Mouse (Mus musculus): ENCODE results near the gene Dok3. TPM values are rescaled to one million over a fixed set of nuclear protein-coding genes. Genes with fewer than 3 reads are reported as not detected.

The Dok3 gene
- polyA plus RNA-seq, 1 experiment from 2014 or later = 2.7 TPM

DNA sequence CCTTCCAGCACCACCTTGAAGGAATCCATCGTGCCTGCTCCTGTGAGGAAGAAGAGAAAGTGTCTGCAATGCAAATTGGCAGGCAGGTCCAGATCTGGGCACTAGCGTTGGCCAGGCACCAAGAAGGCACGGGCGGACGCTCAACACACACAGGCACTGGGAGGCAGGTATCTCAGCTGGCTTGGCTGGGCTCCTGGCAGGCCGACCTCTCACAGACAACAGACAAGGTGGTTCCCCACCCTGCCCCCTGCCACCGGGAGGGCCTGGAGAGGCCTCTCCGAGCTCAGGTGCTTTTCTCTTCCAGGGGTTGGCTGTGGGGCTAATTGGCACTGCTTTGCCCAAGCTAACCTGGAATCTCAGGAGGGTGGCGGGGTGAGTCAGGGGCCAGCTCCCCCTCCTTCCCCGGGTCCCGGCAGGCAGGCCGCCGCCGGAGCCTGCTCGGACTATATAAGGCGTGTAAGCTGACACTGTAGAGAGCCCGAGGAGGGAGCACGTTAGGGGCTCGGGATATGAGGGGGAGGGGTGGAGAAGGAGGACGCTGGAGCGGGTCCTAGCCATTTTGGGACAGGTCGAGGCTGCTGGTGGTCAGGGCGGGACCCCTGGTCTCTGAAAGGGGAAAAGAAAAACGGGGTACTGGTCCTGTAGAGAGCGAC is 16.6 kb downstream of the Dok3 start:
- peaks cover 38% of the 10 kb centered on the region for H3K4me1 ChIP-seq
- no peaks in the 10 kb centered on the region for H3K9me3 ChIP-seq (replicated peaks)
- H3K27ac ChIP-seq = peak overlapping the region; percentile 98
- peaks cover 48% of the 10 kb centered on the region for H3K36me3 ChIP-seq
- peak overlapping the region; percentile 92 for H3K4me3 ChIP-seq
- DNase-seq (ENCODE audit: low spot score) = peak; percentile 87
- H3K27me3 ChIP-seq (ENCODE audit: low read depth, poor library complexity, severe bottlenecking) = peaks cover 7% of the 10 kb centered on the region; the same call in 1 of the 2 replicates
- 2% methylated on average over 25 of the region's 25 CpGs for WGBS

DNA sequence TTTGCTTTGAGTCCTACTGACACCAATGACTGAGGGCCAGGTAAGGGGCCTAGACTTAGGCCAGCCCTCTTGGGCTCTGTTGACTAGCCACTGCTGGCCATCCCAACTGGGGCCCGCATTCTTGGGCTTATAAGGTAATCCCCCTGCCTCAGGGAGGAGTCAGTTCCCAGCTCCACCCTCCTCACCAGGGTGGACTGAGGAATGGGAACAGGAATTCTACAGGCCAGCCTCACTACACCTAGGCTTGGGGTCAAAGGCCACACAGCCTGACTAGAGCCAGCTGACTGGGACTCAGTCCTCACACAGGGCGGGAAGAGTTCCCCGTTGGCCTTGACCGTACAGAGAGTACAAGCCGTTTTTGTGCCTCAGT is 17.6 kb downstream of the Dok3 start:
- Histone ChIP-seq H3K27ac (peak overlapping the region; percentile 98), H3K4me1 (peaks cover 38% of the 10 kb centered on the region), H3K36me3 (peaks cover 58% of the 10 kb centered on the region), H3K9me3 (replicated peaks) (no peaks in the 10 kb centered on the region), H3K27me3 (ENCODE audit: low read depth, poor library complexity, severe bottlenecking) (peaks cover 7% of the 10 kb centered on the region; the same call in 1 of the 2 replicates), H3K4me3 (peak overlapping the region; percentile 92)
- DNase-seq (ENCODE audit: low spot score) = peak; percentile 49
- WGBS = 23% methylated on average over 5 of the region's 5 CpGs

DNA sequence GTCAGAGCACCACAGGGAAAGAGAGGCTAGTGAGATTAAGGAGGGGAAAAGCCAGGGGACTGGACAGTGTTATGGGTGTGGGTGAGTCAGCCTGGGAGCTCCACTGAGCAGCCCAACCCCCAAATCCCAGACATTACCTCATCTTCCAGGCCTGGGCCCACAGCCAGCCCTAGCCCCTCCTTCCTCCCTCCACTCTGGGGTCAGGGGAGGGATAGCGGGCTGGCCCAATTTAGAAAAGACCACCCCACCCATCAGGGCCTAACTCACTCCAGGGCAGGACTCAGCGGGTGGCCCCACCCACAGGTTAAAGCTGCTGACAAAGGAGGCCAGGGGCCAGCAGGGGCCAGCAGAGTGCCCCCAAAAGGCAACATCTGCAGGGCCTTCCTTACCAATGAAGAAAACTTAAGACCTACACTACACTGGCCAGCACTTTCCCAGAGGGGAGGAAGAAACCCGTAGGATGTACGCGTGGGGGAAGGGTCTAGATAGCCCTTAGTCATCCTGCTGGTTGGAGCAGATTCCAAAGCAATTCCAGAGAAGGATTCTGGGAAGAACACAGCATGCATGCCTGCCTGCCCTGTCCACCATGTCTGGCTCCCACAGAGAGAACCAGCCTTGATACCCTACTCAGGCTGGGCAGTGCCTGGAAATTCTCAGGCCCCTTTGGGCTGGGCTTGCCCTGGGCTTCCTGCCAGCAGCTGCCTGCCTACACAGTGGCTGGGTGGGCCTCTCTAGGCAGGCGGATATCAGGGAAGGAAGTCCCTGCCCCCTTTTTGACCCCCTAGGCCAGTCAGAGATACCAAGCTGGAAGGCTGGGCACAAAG is 18.2 kb downstream of the Dok3 start:
- peaks cover 38% of the 10 kb centered on the region for H3K4me1 ChIP-seq
- peak; percentile 66 for DNase-seq (ENCODE audit: low spot score)
- peak overlapping the region; percentile 92 for H3K4me3 ChIP-seq
- H3K9me3 ChIP-seq (replicated peaks) = no peaks in the 10 kb centered on the region
- H3K27ac ChIP-seq = peak overlapping the region; percentile 98
- 15% methylated on average over 6 of the region's 6 CpGs for WGBS
- H3K27me3 ChIP-seq (ENCODE audit: low read depth, poor library complexity, severe bottlenecking) = peaks cover 7% of the 10 kb centered on the region; the same call in 1 of the 2 replicates
- peaks cover 64% of the 10 kb centered on the region for H3K36me3 ChIP-seq

DNA sequence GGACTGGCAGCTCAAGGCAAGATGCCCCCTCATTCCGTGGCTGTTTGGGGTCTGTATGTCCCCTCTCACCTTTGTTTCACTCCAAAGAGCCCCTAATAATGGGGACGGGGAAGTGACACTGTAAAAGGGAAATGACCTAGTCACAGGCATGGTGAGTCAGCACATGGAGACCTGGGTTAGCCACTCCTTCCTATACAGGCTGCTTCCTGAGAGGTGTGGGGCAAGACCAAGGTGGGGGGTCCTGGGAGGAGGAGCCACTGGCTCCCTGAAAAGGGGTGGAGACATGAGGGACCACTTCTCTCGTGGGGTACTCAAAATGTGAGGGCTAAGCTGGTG is 18.8 kb downstream of the Dok3 start:
- peaks cover 38% of the 10 kb centered on the region for H3K4me1 ChIP-seq
- H3K4me3 ChIP-seq = peak overlapping the region; percentile 92
- DNase-seq (ENCODE audit: low spot score) = no peak
- WGBS = 35% methylated on average over 3 of the region's 3 CpGs
- H3K9me3 ChIP-seq (replicated peaks) = no peaks in the 10 kb centered on the region
- H3K27ac ChIP-seq = peak overlapping the region; percentile 98
- H3K36me3 ChIP-seq = peaks cover 70% of the 10 kb centered on the region
- H3K27me3 ChIP-seq (ENCODE audit: low read depth, poor library complexity, severe bottlenecking) = peaks cover 5% of the 10 kb centered on the region; the same call in 1 of the 2 replicates

DNA sequence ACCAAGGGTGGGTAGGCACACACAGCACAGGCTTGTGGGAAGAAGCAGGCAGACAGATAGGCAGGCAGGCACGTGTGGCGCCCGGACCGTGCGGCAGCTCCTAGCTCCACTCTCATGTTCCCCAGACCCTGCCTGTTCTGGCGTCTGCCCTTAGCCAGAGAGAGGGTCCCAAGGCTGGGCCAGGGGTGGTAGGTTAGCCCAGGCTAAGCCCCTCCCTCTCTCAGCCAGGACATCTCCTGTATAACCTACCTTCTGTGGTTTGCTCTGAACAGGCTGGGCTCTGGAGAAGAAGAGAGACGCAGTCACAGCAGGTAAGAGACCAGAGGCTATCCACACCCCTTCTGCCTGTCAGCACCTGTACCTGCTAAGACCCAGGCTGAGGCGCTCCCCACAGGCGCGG is 20.6 kb downstream of the Dok3 start:
- peaks cover 87% of the 10 kb centered on the region for H3K36me3 ChIP-seq
- DNase-seq (ENCODE audit: low spot score) = no peak
- H3K27ac ChIP-seq = no peak overlapping the region
- no peaks in the 10 kb centered on the region for H3K9me3 ChIP-seq (replicated peaks)
- H3K27me3 ChIP-seq (ENCODE audit: low read depth, poor library complexity, severe bottlenecking) = no peaks in the 10 kb centered on the region
- H3K4me1 ChIP-seq = peaks cover 33% of the 10 kb centered on the region
- 96% methylated on average over 10 of the region's 10 CpGs for WGBS
- H3K4me3 ChIP-seq = no peak overlapping the region

DNA sequence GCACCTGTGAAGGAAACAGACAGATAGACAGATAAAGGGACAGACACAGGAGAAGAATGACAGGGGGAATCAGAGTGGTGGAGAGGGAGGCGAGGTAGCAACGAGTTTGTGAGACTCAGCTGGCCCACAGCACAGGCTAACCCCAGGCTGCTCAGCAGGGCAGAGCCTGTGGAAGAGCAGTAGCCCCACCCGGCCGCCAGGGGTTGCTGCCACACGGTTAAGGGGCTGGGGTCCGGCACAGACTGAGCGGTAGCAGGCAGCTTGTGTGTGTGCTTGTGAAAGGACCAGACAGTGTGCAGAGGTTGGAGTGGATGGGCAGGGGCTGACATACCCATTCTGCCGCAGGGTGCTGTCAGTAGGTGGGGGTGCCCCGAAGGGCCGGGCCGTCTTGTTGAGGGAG is 21.2 kb downstream of the Dok3 start:
- 72% methylated on average over 11 of the region's 11 CpGs for WGBS
- Histone ChIP-seq H3K36me3 (peaks cover 92% of the 10 kb centered on the region), H3K4me3 (no peak overlapping the region), H3K9me3 (replicated peaks) (no peaks in the 10 kb centered on the region), H3K27me3 (ENCODE audit: low read depth, poor library complexity, severe bottlenecking) (no peaks in the 10 kb centered on the region), H3K4me1 (peaks cover 30% of the 10 kb centered on the region), H3K27ac (no peak overlapping the region)
- DNase-seq (ENCODE audit: low spot score) = no peak

DNA sequence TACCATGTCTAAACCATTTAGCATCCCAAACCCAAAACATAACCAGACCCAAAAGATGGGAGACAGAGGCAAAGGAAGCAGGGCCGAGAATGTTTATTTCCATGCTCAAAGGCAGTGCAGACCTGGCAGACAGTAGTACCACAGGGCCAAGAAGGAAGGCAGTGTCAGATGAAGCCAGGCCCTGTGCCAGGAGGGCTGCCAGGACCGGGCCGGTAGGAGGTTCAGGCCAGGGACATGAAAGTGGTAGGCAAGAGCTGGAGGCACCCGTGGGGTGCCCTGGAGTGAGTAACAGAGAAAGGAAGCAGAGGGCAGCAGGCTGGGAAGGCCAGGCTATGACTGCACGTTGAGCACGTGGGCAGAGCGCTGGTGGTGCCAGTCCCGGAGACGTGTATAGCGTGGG is 22.4 kb downstream of the Dok3 start:
- Histone ChIP-seq H3K36me3 (peaks cover 99% of the 10 kb centered on the region), H3K27me3 (ENCODE audit: low read depth, poor library complexity, severe bottlenecking) (no peaks in the 10 kb centered on the region), H3K9me3 (replicated peaks) (no peaks in the 10 kb centered on the region), H3K4me3 (no peak overlapping the region), H3K27ac (no peak overlapping the region), H3K4me1 (peaks cover 20% of the 10 kb centered on the region)
- WGBS = 96% methylated on average over 10 of the region's 10 CpGs
- DNase-seq (ENCODE audit: low spot score) = no peak

DNA sequence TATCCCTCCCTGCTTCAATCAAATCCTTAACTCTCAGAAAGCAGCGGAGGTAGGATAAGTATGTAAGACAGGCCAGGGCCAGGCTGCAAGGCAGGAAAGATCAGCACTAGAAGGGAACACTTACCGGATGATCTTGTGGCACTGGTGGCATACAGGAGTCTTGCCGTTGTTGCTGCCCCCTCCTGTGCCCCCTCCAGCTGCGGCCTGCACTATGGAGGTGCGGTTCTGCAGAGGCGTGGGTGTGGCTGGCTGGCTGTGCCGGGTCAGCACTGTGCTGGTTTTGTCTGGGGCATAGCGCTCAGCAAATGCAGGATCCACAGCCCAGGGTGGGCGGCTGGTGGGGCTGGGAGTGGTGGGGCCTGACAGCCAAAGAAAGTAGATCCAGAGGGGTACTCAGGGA is 23.3 kb downstream of the Dok3 start:
- no peaks in the 10 kb centered on the region for H3K27me3 ChIP-seq (ENCODE audit: low read depth, poor library complexity, severe bottlenecking)
- H3K27ac ChIP-seq = no peak overlapping the region
- 95% methylated on average over 9 of the region's 9 CpGs for WGBS
- H3K4me3 ChIP-seq = no peak overlapping the region
- DNase-seq (ENCODE audit: low spot score) = no peak
- peaks cover 11% of the 10 kb centered on the region for H3K4me1 ChIP-seq
- H3K36me3 ChIP-seq = peaks cover 100% of the 10 kb centered on the region
- H3K9me3 ChIP-seq (replicated peaks) = no peaks in the 10 kb centered on the region

DNA sequence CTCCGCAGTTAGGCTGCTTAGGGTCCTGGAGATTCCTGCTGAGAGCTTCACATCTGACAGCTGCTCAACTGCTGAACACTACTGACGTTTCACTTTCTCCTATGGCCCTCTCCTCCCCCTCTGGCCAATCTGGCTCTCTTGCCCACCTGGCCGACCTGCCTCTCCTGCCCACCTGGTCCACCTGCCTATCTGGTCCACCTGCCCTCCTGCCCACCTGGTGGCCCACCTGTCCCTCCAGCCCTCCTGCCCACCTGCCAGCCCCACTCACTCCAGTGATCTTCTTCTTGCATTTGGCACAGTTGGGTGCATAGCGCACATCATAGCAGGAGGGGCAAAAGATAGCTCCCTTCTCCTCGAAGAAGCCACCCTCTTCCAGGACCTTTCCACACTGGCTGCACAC is 24.7 kb downstream of the Dok3 start:
- WGBS = 87% methylated on average over 5 of the region's 5 CpGs
- H3K9me3 ChIP-seq (replicated peaks) = no peaks in the 10 kb centered on the region

DNA sequence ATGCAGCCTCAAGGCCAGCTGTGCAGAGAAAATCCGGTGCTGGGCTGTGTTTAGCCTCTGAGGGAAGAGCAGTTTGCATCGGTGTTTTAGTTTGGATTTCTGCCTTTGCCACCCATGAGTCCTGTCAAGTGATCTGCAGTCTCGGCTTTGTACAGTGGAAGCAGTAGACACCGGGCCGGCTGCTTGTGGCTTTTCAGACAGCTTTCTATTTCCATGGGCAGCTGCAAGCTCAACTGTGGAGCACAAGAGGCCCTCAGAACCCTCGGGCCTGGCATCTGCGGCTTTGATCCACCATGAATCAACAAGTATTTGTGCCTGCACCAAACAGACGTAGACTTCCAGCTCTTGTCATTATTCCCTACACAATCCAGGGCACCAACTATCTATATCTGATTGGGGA is 26.7 kb downstream of the Dok3 start:
- H3K27me3 ChIP-seq (ENCODE audit: low read depth, poor library complexity, severe bottlenecking) = no peaks in the 10 kb centered on the region
- no peaks in the 10 kb centered on the region for H3K4me1 ChIP-seq
- H3K9me3 ChIP-seq (replicated peaks) = no peaks in the 10 kb centered on the region
- 94% methylated on average over 8 of the region's 8 CpGs for WGBS
- no peak for DNase-seq (ENCODE audit: low spot score)
- H3K4me3 ChIP-seq = no peak overlapping the region
- no peak overlapping the region for H3K27ac ChIP-seq
- peaks cover 98% of the 10 kb centered on the region for H3K36me3 ChIP-seq

More for the DNA sequence above, 24.7 kb downstream of the Dok3 start:
- Histone ChIP-seq H3K36me3 (peaks cover 100% of the 10 kb centered on the region), H3K27me3 (ENCODE audit: low read depth, poor library complexity, severe bottlenecking) (no peaks in the 10 kb centered on the region), H3K27ac (no peak overlapping the region), H3K4me3 (no peak overlapping the region), H3K4me1 (no peaks in the 10 kb centered on the region)
- no peak for DNase-seq (ENCODE audit: low spot score)

DNA sequence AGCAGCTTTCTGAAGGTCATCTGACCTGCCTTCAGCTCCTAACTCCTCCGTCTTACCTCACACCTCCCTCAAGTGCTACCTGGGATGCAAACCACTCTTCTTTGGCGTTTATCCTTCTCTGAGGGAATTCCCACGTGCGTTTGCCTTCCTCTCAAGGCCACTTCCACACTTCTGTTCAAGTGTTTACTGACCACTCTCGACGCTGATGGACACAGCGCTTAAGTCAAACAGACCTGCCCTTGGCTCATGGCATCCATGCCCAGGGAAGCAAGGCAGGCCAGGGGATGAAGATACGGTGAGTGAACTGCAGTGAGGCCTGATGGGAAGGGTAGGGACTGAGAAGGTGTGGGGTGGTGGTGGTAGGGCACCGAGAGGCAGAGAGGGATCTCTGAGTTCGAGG is 28.5 kb downstream of the Dok3 start:
- Histone ChIP-seq H3K27ac (no peak overlapping the region), H3K4me3 (no peak overlapping the region), H3K9me3 (replicated peaks) (no peaks in the 10 kb centered on the region), H3K4me1 (peaks cover 12% of the 10 kb centered on the region), H3K27me3 (ENCODE audit: low read depth, poor library complexity, severe bottlenecking) (no peaks in the 10 kb centered on the region), H3K36me3 (peaks cover 89% of the 10 kb centered on the region)
- 76% methylated on average over 10 of the region's 10 CpGs for WGBS
- no peak for DNase-seq (ENCODE audit: low spot score)

DNA sequence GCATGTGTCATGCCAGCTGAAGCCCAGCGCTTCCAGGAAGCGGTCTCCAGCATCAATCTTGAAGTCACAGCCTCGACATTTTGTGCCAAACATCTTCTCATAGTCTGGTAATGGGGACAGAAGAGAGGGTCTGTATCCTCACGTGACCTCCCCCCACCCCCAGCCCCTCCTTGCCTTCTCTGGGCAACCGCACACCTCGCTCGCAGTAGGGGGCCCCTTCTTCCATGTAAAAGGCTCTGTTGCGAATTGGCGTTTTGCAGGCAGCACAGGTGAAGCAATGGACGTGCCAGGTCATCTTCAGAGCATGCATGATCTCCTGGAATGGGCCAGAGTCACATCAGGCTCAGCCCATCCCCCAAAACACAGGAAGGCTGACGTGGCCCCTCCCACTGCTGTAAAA is 30.2 kb downstream of the Dok3 start:
- DNase-seq (ENCODE audit: low spot score) = no peak
- Histone ChIP-seq H3K9me3 (replicated peaks) (no peaks in the 10 kb centered on the region), H3K36me3 (peaks cover 72% of the 10 kb centered on the region), H3K27me3 (ENCODE audit: low read depth, poor library complexity, severe bottlenecking) (peaks cover 6% of the 10 kb centered on the region), H3K27ac (no peak overlapping the region), H3K4me3 (no peak overlapping the region), H3K4me1 (peaks cover 26% of the 10 kb centered on the region)
- WGBS = 56% methylated on average over 11 of the region's 11 CpGs

DNA sequence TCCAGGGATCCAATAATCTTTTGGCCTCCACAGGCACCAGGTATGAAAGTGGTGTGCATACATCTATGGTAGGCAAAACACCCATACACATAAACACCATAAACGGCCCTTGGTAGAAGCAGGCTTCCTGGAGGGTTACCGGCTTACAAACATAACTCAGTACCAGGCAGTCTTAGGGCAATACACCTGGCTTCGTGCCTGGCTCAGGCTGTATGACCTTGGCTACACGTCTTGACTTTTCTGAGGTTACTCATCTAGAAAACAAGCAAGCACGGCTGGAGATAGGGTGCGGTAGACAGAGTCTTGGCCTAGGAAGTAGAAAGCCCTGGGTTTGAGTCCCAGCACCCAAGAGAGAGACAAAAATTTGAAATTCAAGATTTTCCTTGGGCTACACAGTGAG is 32.4 kb downstream of the Dok3 start:
- no peak for DNase-seq (ENCODE audit: low spot score)
- Histone ChIP-seq H3K27me3 (ENCODE audit: low read depth, poor library complexity, severe bottlenecking) (peaks cover 10% of the 10 kb centered on the region), H3K4me1 (peaks cover 26% of the 10 kb centered on the region), H3K36me3 (peaks cover 50% of the 10 kb centered on the region), H3K27ac (no peak overlapping the region), H3K9me3 (replicated peaks) (no peaks in the 10 kb centered on the region), H3K4me3 (no peak overlapping the region)
- WGBS = 93% methylated on average over 6 of the region's 6 CpGs

Measured in limb, embryonic 10.5 days (tissue).